Mouse (Mus musculus): Measurements from ENCODE around the gene Kif13a. TPM values are rescaled to one million over a fixed set of nuclear protein-coding genes. Genes with fewer than 3 reads are reported as not detected.

Gene Kif13a
- polyA plus RNA-seq, 1 experiment from 2014 or later = 13.0 TPM

GRCm38 (mm10) chr13:46844561-46845235 is 85.0 kb downstream of the Kif13a start:
- ATAC-seq (ENCODE audit: low FRiP score, low read depth) = no peak
- H3K9me3 ChIP-seq = no peaks in the 10 kb centered on the region
- no peak overlapping the region for H3K27ac ChIP-seq (replicated peaks)
- no peak overlapping the region for H3K4me3 ChIP-seq
- H3K27me3 ChIP-seq = no peaks in the 10 kb centered on the region
- 82% methylated on average over 12 of the region's 12 CpGs for WGBS
- peaks cover 12% of the 10 kb centered on the region for H3K4me1 ChIP-seq (replicated peaks)
- H3K9ac ChIP-seq = no peak overlapping the region
- no peak overlapping the region for H3K4me2 ChIP-seq
- no peaks in the 10 kb centered on the region for H3K36me3 ChIP-seq

DNA sequence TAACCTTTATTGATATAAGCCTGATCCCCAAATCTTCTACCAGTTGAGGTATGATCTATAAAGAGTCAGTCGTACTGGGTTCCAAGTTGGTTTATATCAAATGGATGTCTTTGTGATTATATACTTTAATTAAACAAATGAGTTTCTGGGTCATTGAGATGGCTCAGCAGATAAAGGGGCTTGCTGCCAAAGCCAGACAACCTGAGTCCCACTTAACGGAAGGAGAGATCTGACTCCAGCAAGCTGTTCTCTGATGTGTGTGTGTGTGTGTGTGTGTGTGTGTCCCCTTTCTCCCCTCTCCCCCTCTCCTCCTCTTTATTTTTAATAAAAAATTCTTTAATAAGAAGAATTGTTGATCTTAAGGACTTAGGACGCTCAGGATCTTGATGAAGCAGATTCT is 86.0 kb downstream of the Kif13a start:
- Histone ChIP-seq H3K9ac (no peak overlapping the region), H3K27ac (replicated peaks) (no peak overlapping the region), H3K4me2 (no peak overlapping the region), H3K4me1 (replicated peaks) (peaks cover 16% of the 10 kb centered on the region), H3K9me3 (no peaks in the 10 kb centered on the region), H3K27me3 (no peaks in the 10 kb centered on the region), H3K36me3 (no peaks in the 10 kb centered on the region), H3K4me3 (no peak overlapping the region)
- 76% methylated on average over 3 of the region's 3 CpGs for WGBS
- no peak for ATAC-seq (ENCODE audit: low FRiP score, low read depth)

DNA sequence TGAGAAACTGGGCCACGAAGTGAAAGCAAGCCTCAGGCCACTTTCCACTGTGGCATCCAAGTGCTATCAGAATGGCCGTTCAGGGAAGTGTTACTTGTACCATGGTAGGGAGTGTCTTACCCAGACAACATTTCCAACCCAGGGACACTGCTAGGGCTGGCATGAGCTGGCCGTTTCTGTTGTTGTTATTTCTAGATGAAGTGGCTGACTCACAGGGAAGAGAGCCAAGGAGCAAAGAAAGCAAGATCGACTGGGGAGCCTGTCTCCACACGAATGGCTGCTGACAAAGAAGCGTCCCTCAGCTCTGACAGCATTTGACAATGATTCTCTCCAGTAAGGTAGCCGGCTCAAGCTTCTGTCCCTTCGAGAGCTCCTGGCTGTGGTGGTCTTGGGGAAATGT is 87.5 kb downstream of the Kif13a start:
- peaks cover 16% of the 10 kb centered on the region for H3K4me1 ChIP-seq (replicated peaks)
- no peak for ATAC-seq (ENCODE audit: low FRiP score, low read depth)
- H3K9me3 ChIP-seq = no peaks in the 10 kb centered on the region
- H3K4me3 ChIP-seq = no peak overlapping the region
- WGBS = 59% methylated on average over 8 of the region's 8 CpGs
- no peak overlapping the region for H3K4me2 ChIP-seq
- no peak overlapping the region for H3K9ac ChIP-seq
- no peaks in the 10 kb centered on the region for H3K36me3 ChIP-seq
- no peaks in the 10 kb centered on the region for H3K27me3 ChIP-seq
- no peak overlapping the region for H3K27ac ChIP-seq (replicated peaks)

- ATAC-seq (ENCODE audit: low FRiP score, low read depth) = no peak
Measured at GRCm38 (mm10) chr13:46841668-46842067, 88.0 kb downstream of the Kif13a start.

DNA sequence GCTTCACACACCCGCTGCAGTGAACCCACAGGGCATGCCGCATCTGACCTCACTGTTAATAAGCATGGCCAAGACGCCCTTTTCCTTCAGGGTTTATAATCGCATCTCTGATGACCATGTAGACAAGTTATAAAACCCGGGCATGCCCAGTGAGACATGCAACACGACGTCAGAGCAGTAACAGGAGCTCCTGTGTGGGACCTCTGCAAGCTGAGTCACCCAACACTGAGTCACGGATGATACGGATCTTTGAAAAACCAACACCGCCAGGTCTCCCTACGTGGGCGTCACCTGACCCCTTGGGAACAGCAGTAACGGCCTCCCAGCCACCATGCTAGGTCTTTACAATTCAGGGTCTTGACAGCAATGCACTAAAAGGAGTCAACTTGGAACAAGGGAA is 89.0 kb downstream of the Kif13a start:
- Histone ChIP-seq H3K4me3 (no peak overlapping the region), H3K36me3 (no peaks in the 10 kb centered on the region), H3K27me3 (no peaks in the 10 kb centered on the region), H3K9ac (no peak overlapping the region), H3K4me2 (no peak overlapping the region), H3K9me3 (no peaks in the 10 kb centered on the region), H3K27ac (replicated peaks) (peak overlapping the region; percentile 49; the same call in 1 of the 2 replicates), H3K4me1 (replicated peaks) (peaks cover 16% of the 10 kb centered on the region)
- 86% methylated on average over 13 of the region's 13 CpGs for WGBS
- 0 out of 2 replicates have a peak, but pooled peaks have one; percentile 30 for ATAC-seq (ENCODE audit: low FRiP score, low read depth)

More at GRCm38 (mm10) chr13:46841668-46842067, 88.0 kb downstream of the Kif13a start:
- H3K4me1 ChIP-seq (replicated peaks) = peaks cover 16% of the 10 kb centered on the region
- H3K27me3 ChIP-seq = no peaks in the 10 kb centered on the region
- no peak overlapping the region for H3K9ac ChIP-seq
- H3K36me3 ChIP-seq = no peaks in the 10 kb centered on the region
- H3K27ac ChIP-seq (replicated peaks) = no peak overlapping the region
- WGBS = 80% methylated on average over 3 of the region's 3 CpGs
- H3K4me3 ChIP-seq = no peak overlapping the region
- H3K9me3 ChIP-seq = no peaks in the 10 kb centered on the region
- no peak overlapping the region for H3K4me2 ChIP-seq

DNA sequence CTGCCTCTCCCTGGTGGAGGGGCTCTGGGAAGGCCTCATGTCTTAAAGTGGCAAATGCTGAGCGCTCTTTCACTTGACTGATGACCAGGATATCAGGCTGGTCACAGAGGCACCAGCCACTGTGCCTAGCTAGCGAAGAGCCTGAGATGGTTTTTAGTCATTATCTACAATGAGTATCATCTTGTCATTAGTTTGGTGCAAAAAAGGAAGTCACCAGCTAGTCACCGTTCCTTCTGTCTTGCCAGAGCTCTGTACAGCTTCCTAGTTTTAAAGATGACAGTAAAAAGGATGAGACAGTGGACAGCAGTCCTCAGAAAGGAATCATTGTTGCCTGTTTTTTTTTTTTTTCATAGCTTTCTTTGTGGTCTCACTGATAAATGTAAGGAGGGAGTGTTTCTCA is 90.4 kb downstream of the Kif13a start:
- Histone ChIP-seq H3K9me3 (no peaks in the 10 kb centered on the region), H3K4me1 (replicated peaks) (peaks cover 16% of the 10 kb centered on the region), H3K4me2 (no peak overlapping the region), H3K27ac (replicated peaks) (no peak overlapping the region; the same call in 1 of the 2 replicates), H3K27me3 (no peaks in the 10 kb centered on the region), H3K4me3 (no peak overlapping the region), H3K36me3 (no peaks in the 10 kb centered on the region), H3K9ac (no peak overlapping the region)
- 86% methylated on average over 3 of the region's 3 CpGs for WGBS
- no peak for ATAC-seq (ENCODE audit: low FRiP score, low read depth)

- 49% methylated on average over 2 of the region's 2 CpGs for WGBS
- Histone ChIP-seq H3K4me1 (replicated peaks) (peaks cover 16% of the 10 kb centered on the region), H3K4me2 (no peak overlapping the region), H3K4me3 (no peak overlapping the region), H3K9me3 (no peaks in the 10 kb centered on the region), H3K27ac (replicated peaks) (no peak overlapping the region), H3K9ac (no peak overlapping the region), H3K36me3 (no peaks in the 10 kb centered on the region), H3K27me3 (no peaks in the 10 kb centered on the region)
- no peak for ATAC-seq (ENCODE audit: low FRiP score, low read depth)
Measured at GRCm38 (mm10) chr13:46838551-46838950, 91.1 kb downstream of the Kif13a start.

GRCm38 (mm10) chr13:46835351-46835750 is 94.3 kb downstream of the Kif13a start:
- WGBS = over 99% methylated on average over 11 of the region's 11 CpGs
- peaks cover 9% of the 10 kb centered on the region for H3K4me1 ChIP-seq (replicated peaks)
- peaks cover 18% of the 10 kb centered on the region for H3K36me3 ChIP-seq

DNA sequence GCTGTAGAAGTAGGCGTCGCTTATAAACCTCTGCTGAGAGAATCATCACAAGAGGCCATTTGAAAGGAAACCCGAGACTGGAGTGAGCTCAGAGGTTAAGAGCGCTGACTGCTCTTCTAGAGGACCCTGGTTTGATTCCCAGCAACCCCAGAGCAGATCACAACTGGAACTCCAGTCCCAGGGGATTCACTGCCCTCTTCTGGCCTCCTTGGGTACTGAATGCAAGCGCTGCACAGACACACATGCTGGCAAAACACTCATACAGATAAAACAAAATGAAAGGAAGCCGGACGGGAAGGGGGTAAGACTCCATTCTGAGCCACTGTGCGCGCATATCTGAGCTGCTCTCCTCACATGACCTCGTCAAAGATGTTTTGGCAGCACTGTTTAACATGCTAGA is 94.9 kb downstream of the Kif13a start:
- H3K4me1 ChIP-seq (replicated peaks) = peaks cover 5% of the 10 kb centered on the region
- H3K4me3 ChIP-seq = no peak overlapping the region
- WGBS = 95% methylated on average over 10 of the region's 10 CpGs
- no peak overlapping the region for H3K4me2 ChIP-seq
- no peak overlapping the region for H3K9ac ChIP-seq
- ATAC-seq (ENCODE audit: low FRiP score, low read depth) = no peak
- no peaks in the 10 kb centered on the region for H3K27me3 ChIP-seq
- no peaks in the 10 kb centered on the region for H3K9me3 ChIP-seq
- H3K27ac ChIP-seq (replicated peaks) = no peak overlapping the region
- peaks cover 22% of the 10 kb centered on the region for H3K36me3 ChIP-seq

More at GRCm38 (mm10) chr13:46835351-46835750, 94.3 kb downstream of the Kif13a start:
- H3K9ac ChIP-seq = no peak overlapping the region
- H3K27ac ChIP-seq (replicated peaks) = no peak overlapping the region
- ATAC-seq (ENCODE audit: low FRiP score, low read depth) = no peak
- H3K9me3 ChIP-seq = no peaks in the 10 kb centered on the region
- H3K4me2 ChIP-seq = no peak overlapping the region
- H3K4me3 ChIP-seq = no peak overlapping the region
- H3K27me3 ChIP-seq = no peaks in the 10 kb centered on the region

DNA sequence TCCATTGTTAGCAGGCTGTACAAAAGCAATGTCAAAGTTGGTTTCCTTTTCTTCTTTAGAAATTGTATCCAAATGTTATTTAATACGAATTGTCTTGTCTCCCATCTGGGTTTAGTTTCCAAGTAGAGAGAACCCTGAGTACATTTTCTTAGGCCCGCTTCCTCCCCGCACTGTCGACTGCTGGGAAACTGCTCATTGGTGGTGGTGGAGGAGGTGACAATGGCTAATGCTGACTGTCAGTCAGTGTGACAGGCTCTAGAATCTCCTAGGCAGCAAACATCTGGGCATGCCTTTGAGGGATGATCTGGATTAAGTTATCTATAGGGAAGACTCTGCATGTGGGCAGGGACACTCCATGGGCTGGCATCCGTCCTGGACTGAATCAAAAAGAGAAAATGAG is 96.1 kb downstream of the Kif13a start:
- WGBS = 82% methylated on average over 5 of the region's 5 CpGs
- no peak for ATAC-seq (ENCODE audit: low FRiP score, low read depth)
- Histone ChIP-seq H3K4me2 (no peak overlapping the region), H3K27ac (replicated peaks) (no peak overlapping the region), H3K9ac (no peak overlapping the region), H3K27me3 (no peaks in the 10 kb centered on the region), H3K9me3 (no peaks in the 10 kb centered on the region), H3K4me1 (replicated peaks) (no peaks in the 10 kb centered on the region), H3K4me3 (no peak overlapping the region), H3K36me3 (peaks cover 28% of the 10 kb centered on the region)

DNA sequence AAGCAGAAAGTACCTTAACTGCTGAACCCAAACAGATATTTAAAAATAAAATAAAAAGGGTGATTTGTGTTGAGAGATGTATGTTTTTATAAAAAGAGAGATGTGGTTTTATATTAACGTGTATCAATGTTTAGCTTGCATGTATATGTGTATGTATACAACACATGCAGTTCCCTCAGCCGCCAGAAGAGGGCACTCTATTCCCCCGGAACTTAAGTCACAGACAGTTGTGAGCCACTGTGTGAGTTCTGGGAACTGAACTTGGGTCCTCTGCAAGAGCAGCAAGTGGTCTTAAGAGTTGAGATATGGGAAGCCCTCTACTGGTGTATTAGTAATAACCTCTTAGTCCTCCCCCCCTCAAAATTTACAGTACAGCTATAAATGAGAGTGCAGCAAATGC is 96.7 kb downstream of the Kif13a start:
- Histone ChIP-seq H3K9me3 (no peaks in the 10 kb centered on the region), H3K27me3 (no peaks in the 10 kb centered on the region), H3K4me2 (no peak overlapping the region), H3K4me3 (no peak overlapping the region), H3K4me1 (replicated peaks) (no peaks in the 10 kb centered on the region), H3K36me3 (peaks cover 30% of the 10 kb centered on the region), H3K9ac (no peak overlapping the region), H3K27ac (replicated peaks) (no peak overlapping the region)
- 77% methylated on average over 3 of the region's 3 CpGs for WGBS
- ATAC-seq (ENCODE audit: low FRiP score, low read depth) = no peak

- Histone ChIP-seq H3K9me3 (no peaks in the 10 kb centered on the region), H3K36me3 (peaks cover 34% of the 10 kb centered on the region), H3K4me3 (no peak overlapping the region), H3K27me3 (no peaks in the 10 kb centered on the region), H3K9ac (no peak overlapping the region), H3K27ac (replicated peaks) (no peak overlapping the region), H3K4me2 (no peak overlapping the region), H3K4me1 (replicated peaks) (peaks cover 15% of the 10 kb centered on the region)
- ATAC-seq (ENCODE audit: low FRiP score, low read depth) = no peak
- WGBS = 94% methylated on average over 4 of the region's 4 CpGs
Measured at GRCm38 (mm10) chr13:46823271-46823670, 106.4 kb downstream of the Kif13a start.

GRCm38 (mm10) chr13:46822200-46822599 is 107.5 kb downstream of the Kif13a start:
- no peaks in the 10 kb centered on the region for H3K27me3 ChIP-seq
- H3K4me1 ChIP-seq (replicated peaks) = peaks cover 15% of the 10 kb centered on the region
- H3K9ac ChIP-seq = no peak overlapping the region
- no peak for ATAC-seq (ENCODE audit: low FRiP score, low read depth)
- no peak overlapping the region for H3K4me3 ChIP-seq
- H3K9me3 ChIP-seq = no peaks in the 10 kb centered on the region
- 81% methylated on average over 8 of the region's 8 CpGs for WGBS
- peaks cover 26% of the 10 kb centered on the region for H3K36me3 ChIP-seq
- no peak overlapping the region for H3K27ac ChIP-seq (replicated peaks)
- no peak overlapping the region for H3K4me2 ChIP-seq
